Mouse (Mus musculus) spleen, postnatal 14 days (tissue): ENCODE data around the gene Atn1.
"Not testable (repeated sequence)": the region's sequence is repeated elsewhere in the genome, so short reads cannot be mapped to it uniquely, and the experiment has no call there.

Source experiments
- DNase-seq, 2 experiments: peaks; one replicate each; pipeline ENCODE4 v3.0.0; 2021 to 2022; ENCODE audit warnings: low spot score in 2 of 2

Gene Atn1

GRCm38 (mm10) chr6:124755831-124756595, at the start of gene Atn1, which contains the start of gene Gm45234:
Gene Atn1, minus strand, starts transcription at chr6:124756524.
Gene Gm45234, minus strand, starts transcription at chr6:124756021.
- DNase-seq, result no peak

DNA sequence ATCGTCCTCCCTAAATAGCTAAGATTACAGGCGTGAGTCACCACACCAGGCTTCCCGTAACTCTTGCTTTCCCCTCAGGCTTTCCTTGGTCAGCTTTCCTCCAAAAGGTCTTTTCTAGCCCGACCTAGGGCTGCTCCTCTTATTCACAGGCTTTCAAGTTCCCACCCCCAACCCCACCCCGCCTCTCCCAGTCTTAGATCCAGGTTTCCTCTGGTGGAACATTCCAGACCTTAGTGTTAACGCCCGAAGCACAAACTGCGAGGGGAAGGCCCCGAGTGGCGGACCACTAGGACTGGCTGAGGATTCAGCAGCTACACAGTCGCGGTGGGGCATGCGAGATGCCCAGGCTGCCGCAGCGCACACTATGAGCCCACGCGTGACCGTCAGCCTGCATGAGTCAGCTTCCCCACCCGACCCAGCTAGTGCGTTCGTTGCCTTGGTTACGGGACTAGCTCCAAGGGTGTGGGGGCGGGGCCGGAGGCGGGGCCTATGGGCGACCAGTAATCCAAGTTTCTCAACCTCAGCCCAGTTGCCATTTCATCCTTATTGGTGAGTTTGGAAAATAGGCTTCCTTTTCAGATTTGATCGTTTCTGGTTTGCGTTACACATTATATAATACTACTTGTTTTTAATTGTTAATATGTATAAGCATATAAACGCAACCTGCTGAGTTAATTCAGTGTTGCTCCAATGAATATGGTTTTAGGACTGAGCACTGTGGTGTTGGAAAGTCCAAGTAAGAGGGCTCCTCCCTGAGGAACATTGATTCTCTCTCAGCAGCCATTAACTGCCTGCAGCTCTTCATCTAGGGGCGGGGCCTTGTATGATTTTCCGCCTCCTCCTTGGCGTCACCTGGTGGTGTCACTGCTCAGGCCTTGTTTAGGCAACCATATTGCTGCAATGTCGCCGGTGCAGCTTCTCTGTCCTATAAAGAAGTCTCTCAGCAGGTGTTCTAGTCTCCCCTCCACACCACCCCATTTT, 49.3 kb upstream of the Atn1 start:
- DNase-seq, result peak; percentile 54 to 71

DNA sequence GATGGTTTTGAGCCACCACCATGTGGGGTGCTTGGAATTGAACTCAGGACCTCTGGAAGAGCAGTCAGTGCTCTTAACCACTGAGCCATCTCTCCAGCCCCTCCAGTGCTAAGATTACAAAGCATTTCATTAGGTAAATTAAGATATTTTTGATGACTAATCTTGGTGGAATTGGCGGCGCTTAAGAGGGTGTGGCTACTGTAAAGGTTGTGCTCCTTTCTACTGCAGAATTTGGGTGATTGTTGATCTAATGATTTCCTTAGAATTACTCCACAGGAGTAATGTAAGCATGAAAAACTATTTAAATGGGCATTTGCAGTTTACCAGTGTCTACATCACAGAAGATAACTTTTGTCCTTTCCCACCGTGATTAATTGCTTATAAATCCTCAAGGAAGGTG, 48.0 kb upstream of the Atn1 start:
- DNase-seq, result no peak

DNA sequence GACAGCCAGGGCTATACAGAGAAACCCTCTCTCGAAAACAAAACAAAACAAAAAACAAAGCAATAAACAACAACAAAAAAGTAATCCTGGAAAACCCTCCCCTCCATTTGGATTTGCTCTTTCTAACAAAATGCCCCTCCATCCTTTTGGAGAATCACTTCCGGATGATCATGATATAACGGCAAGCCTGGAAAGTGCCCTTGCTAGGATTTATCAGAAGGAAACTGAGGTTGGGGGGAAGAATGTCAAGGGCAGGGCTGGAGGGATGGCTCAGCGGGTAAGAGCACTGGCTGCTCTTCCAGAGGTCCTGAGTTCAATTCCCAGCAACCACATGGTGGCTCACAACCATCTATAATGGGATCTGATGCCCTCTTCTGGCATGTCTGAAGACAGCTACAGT, 47.4 kb upstream of the Atn1 start:
- DNase-seq, result not testable (repeated sequence)

GRCm38 (mm10) chr6:124803061-124803460, 46.7 kb upstream of the Atn1 start:
- no peak for DNase-seq

DNA sequence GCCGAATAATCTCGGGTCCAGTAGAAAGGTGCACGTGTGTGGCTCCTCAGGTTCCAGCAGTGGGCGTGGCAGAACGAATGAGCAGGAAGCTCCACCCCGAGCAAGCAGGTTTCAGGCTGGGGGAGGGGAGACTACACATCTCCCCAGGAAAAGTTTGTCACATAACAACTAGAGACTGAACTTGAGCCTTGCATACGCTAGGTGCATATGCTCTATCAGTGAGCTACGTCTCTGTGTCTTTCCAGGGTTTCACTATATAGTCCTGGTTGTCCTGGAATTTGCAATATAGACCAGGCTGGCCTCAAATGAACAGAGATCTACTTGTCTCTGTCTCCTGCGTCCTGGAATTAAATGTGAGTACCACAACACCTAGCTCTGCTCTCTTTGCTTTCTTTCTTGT, 46.1 kb upstream of the Atn1 start:
- DNase-seq, result not testable (repeated sequence)

GRCm38 (mm10) chr6:124796200-124796599, 39.9 kb upstream of the Atn1 start:
- no peak for DNase-seq

DNA sequence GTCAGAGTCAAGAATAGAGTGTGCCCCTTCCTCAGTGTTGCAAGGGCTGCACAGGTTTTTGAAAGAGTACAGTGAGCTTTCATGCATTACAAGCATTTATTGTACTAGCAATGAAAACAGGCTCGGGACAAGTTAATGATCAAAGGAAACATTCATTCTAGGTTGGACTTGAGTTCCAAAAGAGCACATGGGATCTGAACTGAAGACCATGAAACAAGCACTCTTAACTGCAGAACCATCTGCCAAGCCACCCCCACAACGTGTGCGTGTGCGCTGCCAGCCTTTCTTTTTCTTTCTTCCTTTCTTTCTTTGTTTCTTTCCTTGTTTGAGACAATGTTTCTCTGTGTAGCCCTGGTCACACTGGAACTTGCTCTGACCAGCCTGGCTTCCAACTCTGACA, 39.5 kb upstream of the Atn1 start:
- no peak for DNase-seq

- no peak for DNase-seq
Measured at GRCm38 (mm10) chr6:124791911-124792310, 35.6 kb upstream of the Atn1 start.

DNA sequence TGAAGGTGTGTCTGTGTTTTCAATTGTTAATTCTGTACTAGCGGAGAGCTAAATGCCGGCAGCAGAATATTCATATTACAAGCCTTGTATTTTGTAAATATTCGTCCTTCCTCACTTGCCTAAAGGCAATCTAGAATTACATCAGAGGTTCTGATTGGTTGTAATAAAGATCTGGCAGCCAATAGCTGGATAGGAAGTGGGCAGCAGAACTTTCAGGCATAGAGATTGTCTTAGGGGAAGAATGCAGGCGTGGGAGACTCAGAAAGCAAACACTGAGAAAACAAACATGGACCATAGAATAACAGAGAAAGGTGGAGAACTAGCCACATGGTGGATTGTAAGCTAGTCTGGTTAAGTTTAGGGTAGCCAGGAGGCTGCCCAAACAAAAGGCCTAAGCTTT, 33.8 kb upstream of the Atn1 start:
- DNase-seq, result no peak

- DNase-seq, result no peak
Measured at GRCm38 (mm10) chr6:124789519-124789918, 33.2 kb upstream of the Atn1 start.

GRCm38 (mm10) chr6:124787722-124788121, 31.4 kb upstream of the Atn1 start:
- DNase-seq, result no peak

DNA sequence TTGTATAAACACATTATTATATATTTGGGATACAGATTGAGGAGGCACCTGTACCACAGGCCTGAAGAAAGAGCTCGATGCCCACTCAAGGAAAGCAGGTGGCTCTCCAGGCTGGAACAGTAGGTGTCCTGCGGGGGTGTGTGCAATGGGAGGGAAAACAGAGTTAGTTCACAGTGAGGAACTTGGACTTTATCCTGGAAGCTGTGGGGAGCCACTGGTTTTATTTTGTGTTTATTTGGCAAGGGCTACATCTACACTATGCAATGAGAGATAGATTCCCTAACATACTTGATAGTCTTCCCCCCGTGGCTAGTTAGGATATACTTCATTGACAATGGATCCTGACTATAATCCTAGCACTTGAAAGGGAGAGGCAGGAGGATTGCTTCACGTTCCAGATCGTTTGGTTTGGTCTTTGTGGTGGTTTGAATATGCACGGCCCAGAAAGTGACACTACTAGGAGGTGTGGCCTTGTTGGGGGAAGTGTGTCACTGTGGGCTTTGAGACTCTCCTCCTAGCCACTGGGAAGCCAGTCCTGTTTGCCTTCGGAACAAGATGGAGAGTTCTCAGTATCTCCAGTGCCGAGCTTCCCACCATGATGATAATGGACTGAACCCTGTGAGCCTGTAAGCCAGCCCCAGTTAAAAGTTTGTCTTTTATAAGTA, 30.6 kb upstream of the Atn1 start:
- DNase-seq, result no peak

DNA sequence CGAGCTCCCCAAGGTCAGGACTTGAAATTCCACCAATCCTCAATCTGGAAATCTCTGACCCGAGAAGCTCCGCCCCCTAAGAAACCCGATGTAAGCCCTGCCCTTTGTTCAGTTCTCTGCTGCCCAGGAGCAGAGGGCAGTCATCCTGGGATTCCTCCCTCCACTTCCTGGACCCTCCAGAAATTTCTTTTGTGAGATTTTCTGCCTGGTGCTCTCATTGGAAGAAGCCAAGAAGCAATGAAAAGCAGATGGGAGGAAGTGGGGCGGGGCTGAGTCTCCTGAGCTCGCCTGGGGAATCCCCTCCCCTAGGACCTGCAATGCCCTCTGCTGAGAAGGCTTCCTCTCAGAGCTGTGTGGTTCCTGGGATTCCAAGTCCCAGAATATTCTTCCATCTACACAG, 26.1 kb upstream of the Atn1 start:
- DNase-seq, result peak in 1 of 2 experiments; percentile 16

GRCm38 (mm10) chr6:124780917-124781316, 24.6 kb upstream of the Atn1 start:
- no peak for DNase-seq

GRCm38 (mm10) chr6:124779984-124780416, 23.7 kb upstream of the Atn1 start:
- no peak for DNase-seq

GRCm38 (mm10) chr6:124779222-124779983, 23.1 kb upstream of the Atn1 start, which contains the start of gene Lrrc23:
Gene Lrrc23, minus strand, starts transcription at chr6:124779727.
- DNase-seq, result peak in 1 of 2 experiments; percentile 16

DNA sequence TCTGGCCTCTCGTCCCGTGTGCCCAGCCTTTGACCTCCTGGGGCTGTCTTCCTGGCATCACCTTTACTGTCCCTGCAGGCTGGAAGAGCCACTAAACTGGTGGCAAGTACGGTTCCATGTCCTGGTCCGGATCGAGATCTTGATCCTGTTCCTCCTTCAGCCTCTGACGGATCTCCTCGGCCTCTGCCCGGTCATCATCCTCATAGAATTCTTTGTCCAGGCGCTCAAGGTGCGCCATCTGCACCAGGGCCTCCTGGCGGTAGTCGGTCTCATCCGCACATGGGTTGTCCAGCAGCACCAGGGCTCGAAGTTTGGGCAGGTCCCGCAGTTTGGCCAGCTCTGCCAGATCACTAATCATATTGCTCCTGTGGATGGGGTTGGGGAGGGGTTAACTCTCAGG, 14.2 kb upstream of the Atn1 start:
- no peak for DNase-seq

- no peak for DNase-seq
Measured at GRCm38 (mm10) chr6:124770013-124770412, 13.7 kb upstream of the Atn1 start.

GRCm38 (mm10) chr6:124769101-124769765, 12.9 kb upstream of the Atn1 start, which contains the start of gene Eno2:
Gene Eno2, minus strand, starts transcription at chr6:124769673.
- DNase-seq, result no peak

GRCm38 (mm10) chr6:124768704-124769044, 12.3 kb upstream of the Atn1 start:
- DNase-seq, result no peak
